Mouse (Mus musculus) embryonic fibroblast, embryonic 13.5 days (primary cell): Measurements from ENCODE around the gene Vmn2r35.
"Not testable (repeated sequence)": the region's sequence is repeated elsewhere in the genome, so short reads cannot be mapped to it uniquely, and the experiment has no call there.

Experiments
- CTCF ChIP-seq: IDR thresholded peaks from 2 replicates; pipeline ENCODE4 v1.5.1; 2011; ENCODE audit warnings: mild to moderate bottlenecking, control low read depth, low read length, moderate library complexity, borderline replicate concordance; ENCODE audit not compliant: insufficient read depth
- POLR2A ChIP-seq: IDR thresholded peaks from 2 replicates; pipeline ENCODE4 v1.6.1; 2011; ENCODE audit warnings: low read depth, mild to moderate bottlenecking, control low read depth, low read length, moderate library complexity

DNA sequence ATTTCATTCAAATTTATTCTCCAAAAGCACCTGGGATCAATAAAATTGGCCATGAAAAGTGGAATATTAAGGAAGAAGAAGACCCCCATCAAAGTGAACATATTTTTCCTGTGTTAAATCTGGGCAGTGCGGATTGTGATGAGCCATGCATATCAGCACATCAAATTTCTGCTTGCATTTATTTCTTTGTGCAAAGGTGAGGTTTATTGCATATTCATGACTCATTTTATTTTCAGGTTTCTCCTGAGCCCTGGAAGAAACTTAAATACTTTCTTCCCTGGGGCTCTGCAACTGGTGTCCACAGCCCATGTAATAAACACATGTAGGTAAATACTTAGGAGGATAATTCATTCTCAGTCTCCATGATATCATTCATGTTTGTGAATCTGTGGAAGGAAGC lies at the start of gene Vmn2r35:
- not testable (repeated sequence) for TF ChIP-seq CTCF, POLR2A
